Mouse (Mus musculus) macrophage (primary cell): ENCODE measurements around the gene 2310061N02Rik. TPM values are rescaled to one million over a fixed set of nuclear protein-coding genes. Genes with fewer than 3 reads are reported as not detected.

ENCODE experiments used
- H3K27ac ChIP-seq: fragments of 350-480 bp; formaldehyde crosslinking; 2 replicates; pipeline ENCODE4 v1.9.0; 2021
- H3K36me3 ChIP-seq: fragments of 350-480 bp; formaldehyde crosslinking; 2 replicates; pipeline ENCODE4 v1.9.0; 2021; ENCODE audit errors: inconsistent target
- H3K4me3 ChIP-seq: fragments of 350-480 bp; formaldehyde crosslinking; 2 replicates; pipeline ENCODE4 v1.9.0; 2021; ENCODE audit errors: inconsistent target
- H3K79me2 ChIP-seq: fragments of 350-480 bp; formaldehyde crosslinking; 2 replicates; pipeline ENCODE4 v1.9.0; 2021; ENCODE audit errors: inconsistent target
- WGBS: methylation state at CpG from one replicate; pipeline ENCODE4 v1.1.7; 2026; ENCODE audit warnings: inconsistent platforms; ENCODE audit not compliant: missing documents; 5-methylcytosine and 5-hydroxymethylcytosine counted together
- polyA plus RNA-seq: library from polyadenylated mRNA; stranded (reverse); fragments of 250-400 nt; gene quantifications from 3 replicates; pipeline ENCODE4 v1.2.4, GENCODE M21; 2018; ENCODE audit warnings: inconsistent platforms

2310061N02Rik gene
- polyA plus RNA-seq, 1 experiment from 2014 or later: not detected

GRCm38 (mm10) chr16:88657426-88657825 lies 50.3 kb downstream of the 2310061N02Rik start:
- whole genome bisulfite sequencing: 67% methylated on average over 1 of the region's 1 CpGs
- Histone ChIP-seq H3K36me3 (no peaks in the 10 kb centered on the region), H3K79me2 (no peaks in the 10 kb centered on the region), H3K4me3 (no peak overlapping the region), H3K27ac (no peak overlapping the region)

Other genes with a start within 250 kb of the 2310061N02Rik start
- gene Cldn17, start 201.0 kb downstream of the 2310061N02Rik start, polyA plus RNA-seq: not detected in 3 replicates
- not detected in 3 replicates for gene Cldn8, start 144.8 kb downstream of the 2310061N02Rik start, polyA plus RNA-seq
- not detected in 3 replicates for gene Krtap24-1, start 95.7 kb downstream of the 2310061N02Rik start, polyA plus RNA-seq
- gene 2310079G19Rik, start 80.3 kb downstream of the 2310061N02Rik start, polyA plus RNA-seq: not detected in 3 replicates
- gene Krtap26-1, start 60.2 kb downstream of the 2310061N02Rik start, polyA plus RNA-seq: not detected in 3 replicates
- gene Krtap27-1, start 36.3 kb downstream of the 2310061N02Rik start, polyA plus RNA-seq: not detected in 3 replicates
- not detected in 3 replicates for gene Krtap13-1, start 20.9 kb upstream of the 2310061N02Rik start, polyA plus RNA-seq
- gene Krtap13, start 43.7 kb upstream of the 2310061N02Rik start, polyA plus RNA-seq: not detected in 3 replicates
- gene 2310034C09Rik, start 50.9 kb upstream of the 2310061N02Rik start, polyA plus RNA-seq: not detected in 3 replicates
- not detected in 3 replicates for gene 2310057N15Rik, start 66.2 kb upstream of the 2310061N02Rik start, polyA plus RNA-seq
- gene Gm5965, start 69.9 kb upstream of the 2310061N02Rik start, polyA plus RNA-seq: not detected in 3 replicates
- gene Gm20741, start 104.3 kb upstream of the 2310061N02Rik start, polyA plus RNA-seq: not detected in 3 replicates
- gene Krtap15, start 112.3 kb upstream of the 2310061N02Rik start, polyA plus RNA-seq: not detected in 3 replicates
- gene Krtap14, start 118.2 kb upstream of the 2310061N02Rik start, polyA plus RNA-seq: not detected in 3 replicates
- gene Krtap19-1, start 161.4 kb upstream of the 2310061N02Rik start, polyA plus RNA-seq: not detected in 3 replicates
- gene Krtap19-2, start 166.3 kb upstream of the 2310061N02Rik start, polyA plus RNA-seq: not detected in 3 replicates
- not detected in 3 replicates for gene Krtap19-3, start 170.1 kb upstream of the 2310061N02Rik start, polyA plus RNA-seq
- not detected in 3 replicates for gene Krtap19-4, start 177.1 kb upstream of the 2310061N02Rik start, polyA plus RNA-seq
- gene Krtap19-5, start 188.5 kb upstream of the 2310061N02Rik start, polyA plus RNA-seq: not detected in 3 replicates
- gene Krtap19-9b, start 224.3 kb upstream of the 2310061N02Rik start, polyA plus RNA-seq: not detected in 3 replicates